Mouse (Mus musculus): ENCODE results near the gene Frk. TPM values are rescaled to one million over a fixed set of nuclear protein-coding genes. Genes with fewer than 3 reads are reported as not detected.

Frk gene
- total and polyA plus RNA-seq, 2 experiments from 2014 or later = 0.41 to 0.71 TPM

DNA sequence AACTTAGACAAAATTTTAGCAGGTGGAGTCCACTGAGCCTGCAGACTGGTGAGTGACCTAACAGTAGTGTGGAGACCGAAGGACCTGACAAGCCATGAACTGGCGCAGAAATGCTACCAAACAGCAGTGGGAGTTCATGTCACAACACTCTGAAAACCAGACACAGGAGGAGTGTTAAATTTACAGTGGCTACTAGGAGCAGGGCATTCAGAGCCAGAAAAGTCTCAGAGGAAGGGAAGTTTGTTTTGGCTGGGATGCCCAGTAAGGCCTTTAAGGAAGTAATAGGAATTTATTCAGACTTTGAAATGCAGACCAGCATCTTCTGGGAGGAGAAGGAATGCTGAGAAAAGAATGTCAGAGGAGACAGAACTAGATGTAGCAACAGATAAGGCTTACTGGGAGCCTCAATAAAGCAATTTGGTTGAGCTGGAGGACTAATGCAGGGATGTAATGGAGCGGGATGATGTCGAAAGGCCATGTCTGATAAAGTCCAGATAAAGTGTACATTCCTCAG is 3.2 kb upstream of the Frk start:
- no peaks in the 10 kb centered on the region for H3K36me3 ChIP-seq (ENCODE audit: insufficient read depth, low read length)
- H3K9me3 ChIP-seq (ENCODE audit: low read length) = no peaks in the 10 kb centered on the region
- H3K4me2 ChIP-seq (ENCODE audit: low read depth, low read length, poor library complexity, severe bottlenecking) = no peak overlapping the region
- no peak overlapping the region for H3K27ac ChIP-seq (ENCODE audit: low read depth, low read length)
- DNase-seq (ENCODE audit: low spot score) (no peak), ATAC-seq (ENCODE audit: low FRiP score) (no peak)
- TF ChIP-seq CTCF (IDR thresholded peaks at IDR 0.05) = no peak
- no peaks in the 10 kb centered on the region for H3K4me1 ChIP-seq (ENCODE audit: insufficient read depth, low read length)
- no peaks in the 10 kb centered on the region for H3K27me3 ChIP-seq (ENCODE audit: insufficient read depth, low read length)
- WGBS = 90% methylated on average over 4 of the region's 4 CpGs
- H3K9ac ChIP-seq (replicated peaks; ENCODE audit: low read length, poor library complexity, severe bottlenecking) = no peak overlapping the region
- no peak overlapping the region for H3K4me3 ChIP-seq (ENCODE audit: low read depth, low read length)

DNA sequence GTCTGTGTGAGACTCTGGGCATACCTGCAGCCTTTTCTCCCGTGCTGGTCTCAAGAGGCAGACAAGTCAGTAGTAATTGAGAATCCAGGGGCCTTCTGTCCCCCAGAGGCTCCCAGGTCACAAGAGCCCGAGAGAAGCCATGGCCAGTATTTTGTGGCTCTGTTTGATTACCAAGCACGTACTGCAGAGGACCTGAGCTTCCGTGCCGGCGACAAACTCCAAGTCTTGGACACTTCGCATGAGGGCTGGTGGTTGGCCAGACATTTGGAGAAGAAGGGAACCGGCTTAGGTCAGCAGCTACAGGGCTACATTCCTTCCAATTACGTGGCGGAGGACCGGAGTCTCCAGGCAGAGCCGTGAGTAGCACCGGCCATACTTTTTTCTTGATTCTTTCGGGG is 814 bp downstream of the Frk start:
- WGBS = 87% methylated on average over 14 of the region's 14 CpGs
- no peak for DNase-seq (ENCODE audit: low spot score)
- Histone ChIP-seq H3K4me2 (ENCODE audit: low read depth, low read length, poor library complexity, severe bottlenecking) (no peak overlapping the region; the same call in none of the 2 replicates), H3K36me3 (ENCODE audit: insufficient read depth, low read length) (no peaks in the 10 kb centered on the region), H3K9ac (replicated peaks; ENCODE audit: low read length, poor library complexity, severe bottlenecking) (no peak overlapping the region), H3K27ac (ENCODE audit: low read depth, low read length) (no peak overlapping the region), H3K4me3 (ENCODE audit: low read depth, low read length) (no peak overlapping the region), H3K27me3 (ENCODE audit: insufficient read depth, low read length) (no peaks in the 10 kb centered on the region), H3K9me3 (ENCODE audit: low read length) (no peaks in the 10 kb centered on the region), H3K4me1 (ENCODE audit: insufficient read depth, low read length) (no peaks in the 10 kb centered on the region)
- TF ChIP-seq CTCF (IDR thresholded peaks at IDR 0.05) = no peak
- ATAC-seq (ENCODE audit: low FRiP score) = no peak

DNA sequence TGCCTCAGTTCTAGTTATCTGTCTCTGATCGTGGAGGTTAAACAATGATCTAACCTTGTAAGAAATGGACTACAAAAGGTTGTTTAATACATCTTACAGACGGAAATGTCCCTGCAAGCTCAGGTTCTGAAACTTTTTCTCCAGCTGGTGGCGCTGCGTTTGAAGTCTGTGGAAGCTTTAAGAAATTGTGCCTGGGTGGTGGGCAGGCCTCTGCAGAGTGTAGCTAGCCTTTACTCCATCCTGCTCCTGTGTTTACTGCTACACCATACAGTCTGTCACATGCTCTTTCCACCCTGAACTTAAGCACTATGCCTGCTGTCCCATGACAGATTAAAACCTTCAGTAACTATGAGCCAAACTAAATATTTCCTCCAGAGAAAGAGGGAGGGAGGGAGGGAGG is 1.9 kb downstream of the Frk start:
- 70% methylated on average over 4 of the region's 4 CpGs for WGBS
- Histone ChIP-seq H3K27me3 (ENCODE audit: insufficient read depth, low read length) (no peaks in the 10 kb centered on the region), H3K4me2 (ENCODE audit: low read depth, low read length, poor library complexity, severe bottlenecking) (no peak overlapping the region), H3K36me3 (ENCODE audit: insufficient read depth, low read length) (no peaks in the 10 kb centered on the region), H3K4me3 (ENCODE audit: low read depth, low read length) (no peak overlapping the region), H3K27ac (ENCODE audit: low read depth, low read length) (no peak overlapping the region), H3K9ac (replicated peaks; ENCODE audit: low read length, poor library complexity, severe bottlenecking) (no peak overlapping the region), H3K4me1 (ENCODE audit: insufficient read depth, low read length) (no peaks in the 10 kb centered on the region), H3K9me3 (ENCODE audit: low read length) (no peaks in the 10 kb centered on the region)
- DNase-seq (ENCODE audit: low spot score) (no peak), ATAC-seq (ENCODE audit: low FRiP score) (no peak)
- no peak for TF ChIP-seq CTCF (IDR thresholded peaks at IDR 0.05)

DNA sequence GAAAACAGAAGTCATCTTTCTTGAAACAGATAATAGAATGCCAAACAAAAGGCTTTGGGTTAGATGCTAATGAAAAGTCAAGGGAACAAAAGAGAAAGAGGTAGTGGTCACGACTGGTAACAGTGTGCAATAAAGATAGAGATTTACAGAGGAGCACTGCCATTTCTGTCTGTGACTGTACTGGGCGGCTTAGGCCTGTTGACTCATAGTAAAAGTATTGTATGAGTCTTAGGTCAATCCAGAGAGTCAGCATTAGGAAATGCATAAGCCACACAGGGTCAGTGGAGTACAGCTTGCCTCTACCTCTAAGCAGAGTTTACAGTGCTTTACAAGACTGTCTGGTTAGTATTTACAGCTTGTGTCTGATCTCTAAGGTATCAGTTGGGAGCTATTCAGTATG is 24.6 kb downstream of the Frk start:
- H3K9ac ChIP-seq (replicated peaks; ENCODE audit: low read length, poor library complexity, severe bottlenecking) = no peak overlapping the region
- no peak for DNase-seq (ENCODE audit: low spot score)
- ATAC-seq (ENCODE audit: low FRiP score) = no peak
- H3K4me1 ChIP-seq (ENCODE audit: insufficient read depth, low read length) = no peaks in the 10 kb centered on the region
- H3K36me3 ChIP-seq (ENCODE audit: insufficient read depth, low read length) = no peaks in the 10 kb centered on the region
- no peaks in the 10 kb centered on the region for H3K9me3 ChIP-seq (ENCODE audit: low read length)
- no peak overlapping the region for H3K4me2 ChIP-seq (ENCODE audit: low read depth, low read length, poor library complexity, severe bottlenecking)
- H3K4me3 ChIP-seq (ENCODE audit: low read depth, low read length) = no peak overlapping the region
- TF ChIP-seq CTCF (IDR thresholded peaks at IDR 0.05) = no peak
- H3K27me3 ChIP-seq (ENCODE audit: insufficient read depth, low read length) = no peaks in the 10 kb centered on the region
- no peak overlapping the region for H3K27ac ChIP-seq (ENCODE audit: low read depth, low read length)
- WGBS = 70% methylated on average over 2 of the region's 2 CpGs

DNA sequence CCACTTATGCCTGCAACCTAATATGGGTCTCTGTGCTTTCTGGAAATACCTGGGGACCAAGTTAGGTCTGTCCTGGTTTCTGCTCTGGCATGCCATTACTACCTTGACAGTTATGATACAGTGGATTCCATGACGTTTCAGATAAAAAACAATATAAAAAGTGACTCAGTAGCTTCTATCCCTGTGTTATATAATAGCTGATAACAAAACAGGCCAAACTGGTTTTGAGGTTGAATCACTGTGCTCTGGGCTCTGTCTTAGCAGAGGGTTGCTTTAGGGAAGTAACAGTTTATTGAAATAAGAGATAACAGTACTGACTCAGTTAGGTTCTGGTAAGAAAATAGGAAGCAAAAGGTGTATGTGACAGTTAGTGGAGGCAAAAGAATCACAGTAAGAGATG is 25.4 kb downstream of the Frk start:
- no peaks in the 10 kb centered on the region for H3K9me3 ChIP-seq (ENCODE audit: low read length)
- ATAC-seq (ENCODE audit: low FRiP score) = no peak
- H3K9ac ChIP-seq (replicated peaks; ENCODE audit: low read length, poor library complexity, severe bottlenecking) = no peak overlapping the region
- H3K4me3 ChIP-seq (ENCODE audit: low read depth, low read length) = no peak overlapping the region
- 73% methylated on average over 1 of the region's 1 CpGs for WGBS
- no peak for DNase-seq (ENCODE audit: low spot score)
- no peak overlapping the region for H3K4me2 ChIP-seq (ENCODE audit: low read depth, low read length, poor library complexity, severe bottlenecking)
- H3K4me1 ChIP-seq (ENCODE audit: insufficient read depth, low read length) = no peaks in the 10 kb centered on the region
- H3K27me3 ChIP-seq (ENCODE audit: insufficient read depth, low read length) = no peaks in the 10 kb centered on the region
- H3K27ac ChIP-seq (ENCODE audit: low read depth, low read length) = no peak overlapping the region
- no peak for TF ChIP-seq CTCF (IDR thresholded peaks at IDR 0.05)
- H3K36me3 ChIP-seq (ENCODE audit: insufficient read depth, low read length) = no peaks in the 10 kb centered on the region

DNA sequence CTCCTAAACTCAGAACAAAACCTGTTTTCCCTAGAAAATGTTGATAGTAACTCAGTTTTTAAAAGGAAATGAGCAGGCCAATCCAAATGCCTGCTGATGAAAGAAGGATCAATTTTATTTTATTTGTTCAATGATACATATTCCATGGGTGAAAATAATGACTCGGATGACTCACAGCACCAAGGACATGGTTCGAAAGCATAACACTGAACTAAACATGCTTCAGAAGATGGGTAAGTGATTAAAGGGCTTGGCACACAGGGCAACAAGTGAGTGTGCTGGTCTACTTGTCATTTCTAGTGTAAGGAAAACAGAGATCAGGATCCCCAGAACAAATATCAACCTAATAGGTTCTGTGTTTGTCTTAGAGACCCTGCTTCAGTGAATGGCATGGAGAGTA is 26.1 kb downstream of the Frk start:
- no peak for ATAC-seq (ENCODE audit: low FRiP score)
- Histone ChIP-seq H3K36me3 (ENCODE audit: insufficient read depth, low read length) (no peaks in the 10 kb centered on the region), H3K4me1 (ENCODE audit: insufficient read depth, low read length) (no peaks in the 10 kb centered on the region), H3K9ac (replicated peaks; ENCODE audit: low read length, poor library complexity, severe bottlenecking) (no peak overlapping the region), H3K9me3 (ENCODE audit: low read length) (no peaks in the 10 kb centered on the region), H3K27me3 (ENCODE audit: insufficient read depth, low read length) (no peaks in the 10 kb centered on the region), H3K4me3 (ENCODE audit: low read depth, low read length) (no peak overlapping the region), H3K4me2 (ENCODE audit: low read depth, low read length, poor library complexity, severe bottlenecking) (no peak overlapping the region), H3K27ac (ENCODE audit: low read depth, low read length) (no peak overlapping the region)
- no peak for DNase-seq (ENCODE audit: low spot score)
- 98% methylated on average over 2 of the region's 2 CpGs for WGBS
- TF ChIP-seq CTCF (IDR thresholded peaks at IDR 0.05) = no peak
